Mouse (Mus musculus) embryonic fibroblast, embryonic 13.5 days (primary cell): ENCODE results near the gene Art3.

Experiments used
- CTCF ChIP-seq: IDR thresholded peaks from 2 replicates; pipeline ENCODE4 v1.5.1; 2011; ENCODE audit warnings: mild to moderate bottlenecking, control low read depth, low read length, moderate library complexity, borderline replicate concordance; ENCODE audit not compliant: insufficient read depth
- POLR2A ChIP-seq: IDR thresholded peaks from 2 replicates; pipeline ENCODE4 v1.6.1; 2011; ENCODE audit warnings: low read depth, mild to moderate bottlenecking, control low read depth, low read length, moderate library complexity

DNA sequence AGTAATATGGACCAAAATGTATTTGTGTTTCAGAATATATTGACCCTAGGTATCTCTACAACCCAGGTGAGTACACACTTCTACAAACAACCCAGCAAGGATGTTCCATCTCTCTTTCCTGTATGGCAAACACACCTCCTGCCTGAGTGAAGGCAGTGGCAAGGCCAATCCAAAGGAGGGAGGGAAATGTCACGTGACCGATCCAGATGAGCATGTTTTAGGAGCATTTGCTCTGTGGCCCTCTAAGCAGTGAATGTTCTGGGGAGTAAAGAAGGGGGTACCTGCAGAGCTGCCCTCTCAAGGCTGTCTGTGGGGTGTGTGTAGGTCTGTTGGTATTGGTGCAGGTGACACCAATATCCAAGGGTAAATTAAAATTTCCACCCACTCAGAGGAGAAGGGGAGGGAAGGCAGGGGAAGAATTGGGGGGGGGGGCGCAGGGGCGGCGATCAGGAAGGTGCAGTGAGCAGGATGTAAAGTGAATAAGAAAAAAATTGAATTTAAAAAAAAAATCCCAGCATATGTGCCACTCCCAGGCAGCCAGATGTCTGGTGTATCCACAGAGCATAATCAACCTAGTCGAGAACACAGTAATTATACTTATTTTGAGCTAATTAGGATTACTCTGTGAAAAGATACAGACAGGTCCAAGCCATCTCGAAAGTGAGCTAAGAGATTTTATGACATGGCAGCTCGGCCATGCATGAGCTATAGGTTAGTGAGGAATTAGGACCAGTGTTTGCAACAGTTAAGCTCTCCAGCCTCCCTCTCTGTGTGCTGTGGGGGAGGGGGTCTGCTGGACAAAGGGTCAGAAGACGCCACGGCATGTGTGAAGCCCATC lies 72.2 kb downstream of the Art3 start:
- TF ChIP-seq CTCF (no peak), POLR2A (no peak)
